ENCODE assay signal across 19 mouse cellular contexts in genomic region chr1:70073440-70073839, GRCm38 (mm10).
DNase-seq lines count a peak whose midpoint lies in the region; ATAC-seq and TF ChIP-seq lines count a peak whose summit lies in the region.
"Had no signal": no experiment of that assay in that cellular context is flagged by ENCODE, and none has a peak within 500 bp of the region (broad histone marks: within the 10 kb centered on the region; RNA-seq: fewer than 3 reads in every experiment).

No protein-coding gene starts in this region.

- H3K9me3 ChIP-seq in forebrain, embryonic 14.5 days (replicated peaks; ENCODE audit: control insufficient read depth, low read length) = no peaks in the 10 kb centered on the region
- no peaks in the 10 kb centered on the region for H3K9me3 ChIP-seq in forebrain, embryonic 16.5 days (ENCODE audit: control insufficient read depth, low read length)
- H3K9me3 ChIP-seq in neural tube, embryonic 11.5 days (ENCODE audit: control insufficient read depth, low read length) = no peaks in the 10 kb centered on the region
- no peaks in the 10 kb centered on the region for H3K9me3 ChIP-seq in neural tube, embryonic 15.5 days (replicated peaks)
- H3K9me3 ChIP-seq in hindbrain, postnatal 0 days (ENCODE audit: low read length) = no peaks in the 10 kb centered on the region
- H3K9me3 ChIP-seq: embryonic facial prominence, embryonic 13.5 days; forebrain, embryonic 12.5 days had no signal

- no peaks in the 10 kb centered on the region for H3K36me3 ChIP-seq in forebrain, embryonic 14.5 days (ENCODE audit: control insufficient read depth, insufficient read depth, low read length)
- H3K36me3 ChIP-seq in forebrain, embryonic 16.5 days (ENCODE audit: control insufficient read depth, insufficient read depth) = no peaks in the 10 kb centered on the region
- H3K36me3 ChIP-seq in neural tube, embryonic 11.5 days (ENCODE audit: control insufficient read depth, insufficient read depth, low read length) = no peaks in the 10 kb centered on the region
- H3K36me3 ChIP-seq in neural tube, embryonic 15.5 days = no peaks in the 10 kb centered on the region
- H3K36me3 ChIP-seq in hindbrain, postnatal 0 days (ENCODE audit: insufficient read depth, low read length) = no peaks in the 10 kb centered on the region
- H3K36me3 ChIP-seq: embryonic facial prominence, embryonic 13.5 days; forebrain, embryonic 12.5 days had no signal

- peak; percentile 31 for DNase-seq in forebrain, embryonic 14.5 days (ENCODE audit: low spot score)
- no peak for DNase-seq in neural tube, embryonic 11.5 days (ENCODE audit: low spot score)
- DNase-seq in hindbrain, postnatal 0 days (ENCODE audit: low spot score) = peak; percentile 15
- DNase-seq in kidney, postnatal 36 days = no peak
- DNase-seq in layer of hippocampus, adult 9-10 months (ENCODE audit: low spot score) = no peak
- DNase-seq: adrenal gland, postnatal 36 days; cerebellum, adult 8-10 months; gastrocnemius, adult 2 months; kidney, adult 18-20 months; liver, postnatal 0 days; thymus, postnatal 14 days had no signal

- H3K27me3 ChIP-seq in forebrain, embryonic 14.5 days (replicated peaks; ENCODE audit: control insufficient read depth, insufficient read depth, low read length) = no peaks in the 10 kb centered on the region
- H3K27me3 ChIP-seq in forebrain, embryonic 16.5 days (replicated peaks; ENCODE audit: control insufficient read depth, insufficient read depth, low read length) = no peaks in the 10 kb centered on the region
- H3K27me3 ChIP-seq in neural tube, embryonic 11.5 days (ENCODE audit: control insufficient read depth, insufficient read depth, low read length) = no peaks in the 10 kb centered on the region
- no peaks in the 10 kb centered on the region for H3K27me3 ChIP-seq in neural tube, embryonic 15.5 days (replicated peaks)
- no peaks in the 10 kb centered on the region for H3K27me3 ChIP-seq in hindbrain, postnatal 0 days (ENCODE audit: insufficient read depth, low read length)
- H3K27me3 ChIP-seq: embryonic facial prominence, embryonic 13.5 days; forebrain, embryonic 12.5 days had no signal

- no peak overlapping the region for H3K27ac ChIP-seq in forebrain, embryonic 14.5 days (ENCODE audit: low read depth, low read length)
- no peak overlapping the region for H3K27ac ChIP-seq in forebrain, embryonic 16.5 days (ENCODE audit: low read length)
- no peak overlapping the region for H3K27ac ChIP-seq in neural tube, embryonic 11.5 days (ENCODE audit: low read depth, low read length)
- no peak overlapping the region for H3K27ac ChIP-seq in neural tube, embryonic 15.5 days (replicated peaks)
- no peak overlapping the region for H3K27ac ChIP-seq in hindbrain, postnatal 0 days
- H3K27ac ChIP-seq: embryonic facial prominence, embryonic 13.5 days; forebrain, embryonic 12.5 days; gastrocnemius, adult 2 months; macrophage had no signal

- no peaks in the 10 kb centered on the region for H3K4me1 ChIP-seq in forebrain, embryonic 14.5 days (ENCODE audit: control insufficient read depth, insufficient read depth, low read length)
- no peaks in the 10 kb centered on the region for H3K4me1 ChIP-seq in forebrain, embryonic 16.5 days (replicated peaks; ENCODE audit: control insufficient read depth, insufficient read depth, low read length)
- no peaks in the 10 kb centered on the region for H3K4me1 ChIP-seq in neural tube, embryonic 11.5 days (ENCODE audit: control insufficient read depth, insufficient read depth, low read length)
- H3K4me1 ChIP-seq in neural tube, embryonic 15.5 days = no peaks in the 10 kb centered on the region
- no peaks in the 10 kb centered on the region for H3K4me1 ChIP-seq in hindbrain, postnatal 0 days (ENCODE audit: insufficient read depth, low read length)
- H3K4me1 ChIP-seq: embryonic facial prominence, embryonic 13.5 days; forebrain, embryonic 12.5 days had no signal

- no peak for TF ChIP-seq CTCF in hindbrain, postnatal 0 days (IDR thresholded peaks at IDR 0.05; ENCODE audit: low read depth)

- no peak overlapping the region for H3K4me2 ChIP-seq in forebrain, embryonic 14.5 days (ENCODE audit: low read length)
- no peak overlapping the region for H3K4me2 ChIP-seq in forebrain, embryonic 16.5 days (ENCODE audit: low read length)
- no peak overlapping the region for H3K4me2 ChIP-seq in neural tube, embryonic 11.5 days (ENCODE audit: low read depth)
- no peak overlapping the region for H3K4me2 ChIP-seq in neural tube, embryonic 15.5 days
- no peak overlapping the region for H3K4me2 ChIP-seq in hindbrain, postnatal 0 days (ENCODE audit: low read depth, low read length)
- H3K4me2 ChIP-seq: embryonic facial prominence, embryonic 13.5 days; forebrain, embryonic 12.5 days had no signal

- no peak for ATAC-seq in forebrain, embryonic 14.5 days
- no peak for ATAC-seq in forebrain, embryonic 16.5 days
- ATAC-seq in neural tube, embryonic 11.5 days (ENCODE audit: insufficient read depth, low FRiP score, low TSS enrichment) = peak; percentile 71; the same call in 1 of the 2 replicates
- ATAC-seq in neural tube, embryonic 15.5 days (ENCODE audit: low FRiP score) = no peak
- 0 out of 2 replicates have a peak, but pooled peaks have one; percentile 47 for ATAC-seq in hindbrain, postnatal 0 days
- ATAC-seq: liver, postnatal 0 days; lung, postnatal 0 days; Patski had no signal

- no peak overlapping the region for H3K4me3 ChIP-seq in forebrain, embryonic 14.5 days (ENCODE audit: low read depth, low read length)
- no peak overlapping the region for H3K4me3 ChIP-seq in forebrain, embryonic 16.5 days (replicated peaks; ENCODE audit: low read length)
- no peak overlapping the region for H3K4me3 ChIP-seq in neural tube, embryonic 11.5 days (ENCODE audit: low read depth, low read length)
- no peak overlapping the region for H3K4me3 ChIP-seq in neural tube, embryonic 15.5 days (replicated peaks)
- no peak overlapping the region for H3K4me3 ChIP-seq in hindbrain, postnatal 0 days (ENCODE audit: low read length)
- H3K4me3 ChIP-seq: embryonic facial prominence, embryonic 13.5 days; erythroblast, embryonic 14.5 days; forebrain, embryonic 12.5 days; gastrocnemius, adult 2 months had no signal

- no peak overlapping the region for H3K9ac ChIP-seq in forebrain, embryonic 14.5 days (ENCODE audit: low read length)
- H3K9ac ChIP-seq in forebrain, embryonic 16.5 days (replicated peaks; ENCODE audit: low read depth, low read length) = no peak overlapping the region
- no peak overlapping the region for H3K9ac ChIP-seq in neural tube, embryonic 11.5 days (ENCODE audit: low read length)
- no peak overlapping the region for H3K9ac ChIP-seq in neural tube, embryonic 15.5 days (replicated peaks)
- no peak overlapping the region for H3K9ac ChIP-seq in hindbrain, postnatal 0 days (replicated peaks; ENCODE audit: low read length)
- H3K9ac ChIP-seq: embryonic facial prominence, embryonic 13.5 days; forebrain, embryonic 12.5 days; liver, postnatal 0 days had no signal

- WGBS in forebrain, embryonic 14.5 days = 38% methylated on average over 6 of the region's 6 CpGs
- WGBS in forebrain, embryonic 16.5 days = 28% methylated on average over 6 of the region's 6 CpGs
- WGBS in neural tube, embryonic 11.5 days = 36% methylated on average over 6 of the region's 6 CpGs
- WGBS in neural tube, embryonic 15.5 days = 31% methylated on average over 6 of the region's 6 CpGs
- WGBS in hindbrain, postnatal 0 days = 20% methylated on average over 6 of the region's 6 CpGs

Comparison
In these comparisons a context has a peak if more than half of its experiments do, and no peak if none do; other contexts are left out.
1. ATAC-seq: peak in neural tube, embryonic 11.5 days (single experiment) and hindbrain, postnatal 0 days (single experiment); none in forebrain, embryonic 14.5 days (single experiment), forebrain, embryonic 16.5 days (single experiment) and neural tube, embryonic 15.5 days (single experiment).
2. DNase-seq: peak in forebrain, embryonic 14.5 days (single experiment) and hindbrain, postnatal 0 days (single experiment); none in neural tube, embryonic 11.5 days (single experiment), kidney, postnatal 36 days (0 of 2) and layer of hippocampus, adult 9-10 months (single experiment).